Mouse (Mus musculus) G1E (cell line): ENCODE results near the gene Col20a1. TPM values are rescaled to one million over a fixed set of nuclear protein-coding genes. Genes with fewer than 3 reads are reported as not detected.

ENCODE experiments used
- ATAC-seq: 2 replicates; pipeline ENCODE4 v1.8.0; 2016; ENCODE audit warnings: mild to moderate bottlenecking; ENCODE audit not compliant: insufficient number of reproducible peaks, poor library complexity, low FRiP score, severe bottlenecking; ENCODE audit errors: extremely low read depth
- DNase-seq: peaks from one replicate; pipeline ENCODE4 v3.0.0; 2012; ENCODE audit warnings: low spot score
- H3K27me3 ChIP-seq: 2 replicates; pipeline ENCODE4 v1.6.1; 2012; ENCODE audit warnings: mild to moderate bottlenecking, low read length, inconsistent platforms; ENCODE audit not compliant: insufficient read depth
- H3K36me3 ChIP-seq: replicated peaks from 2 replicates; pipeline ENCODE3; 2012; ENCODE audit warnings: mild to moderate bottlenecking, inconsistent platforms
- H3K4me1 ChIP-seq: 2 replicates; pipeline ENCODE4 v1.6.1; 2012; ENCODE audit warnings: low read depth, low read length, inconsistent platforms, mixed read lengths; ENCODE audit not compliant: insufficient read depth
- H3K4me3 ChIP-seq: 2 replicates; pipeline ENCODE4 v1.5.1; 2012; ENCODE audit warnings: low read depth, mild to moderate bottlenecking, inconsistent platforms, low read length, moderate library complexity, mixed read lengths
- H3K9me3 ChIP-seq: replicated peaks from 2 replicates; pipeline ENCODE4 v1.6.1; 2012; ENCODE audit warnings: inconsistent platforms
- CTCF ChIP-seq: IDR thresholded peaks from 2 replicates; pipeline ENCODE4 v1.5.1; 2012; ENCODE audit warnings: low read depth, low read length, inconsistent platforms, mixed read lengths
- GATA1 ChIP-seq: IDR thresholded peaks from 2 replicates; pipeline ENCODE4 v1.6.1; 2012; ENCODE audit warnings: borderline replicate concordance, low read length, inconsistent platforms, mixed read lengths
- GATA2 ChIP-seq: IDR thresholded peaks from 2 replicates; pipeline ENCODE4 v1.6.1; 2012; ENCODE audit warnings: low read depth, low read length, inconsistent platforms, borderline replicate concordance
- POLR2AphosphoS5 ChIP-seq: IDR thresholded peaks from 2 replicates; pipeline ENCODE4 v1.6.1; 2012; ENCODE audit warnings: low read depth, low read length, inconsistent platforms; ENCODE audit not compliant: insufficient replicate concordance
- TAL1 ChIP-seq: conservative IDR thresholded peaks from 2 replicates; pipeline ENCODE4 v1.6.1; 2012; ENCODE audit warnings: low read depth, low read length, inconsistent platforms, mixed read lengths
- polyA plus RNA-seq: library from polyadenylated mRNA; stranded (reverse); fragments of >175 nt; gene quantifications from 2 replicates; pipeline ENCODE4 v1.2.3, GENCODE M21; 2012
- total RNA-seq, 2 experiments: library from RNA; stranded (forward) in 1 of 2; stranded (reverse) in 1 of 2; fragments of 200-1000 nt in 1 of 2; fragments of >200 nt in 1 of 2; fragmentation: Nextera tagmentation in 1 of 2; gene quantifications; 2 replicates each; pipeline ENCODE4 v1.2.3; 2014 to 2017

The Col20a1 gene
- total and polyA plus RNA-seq, 3 experiments: 0.38 to 4.9 (median 0.57) TPM

DNA sequence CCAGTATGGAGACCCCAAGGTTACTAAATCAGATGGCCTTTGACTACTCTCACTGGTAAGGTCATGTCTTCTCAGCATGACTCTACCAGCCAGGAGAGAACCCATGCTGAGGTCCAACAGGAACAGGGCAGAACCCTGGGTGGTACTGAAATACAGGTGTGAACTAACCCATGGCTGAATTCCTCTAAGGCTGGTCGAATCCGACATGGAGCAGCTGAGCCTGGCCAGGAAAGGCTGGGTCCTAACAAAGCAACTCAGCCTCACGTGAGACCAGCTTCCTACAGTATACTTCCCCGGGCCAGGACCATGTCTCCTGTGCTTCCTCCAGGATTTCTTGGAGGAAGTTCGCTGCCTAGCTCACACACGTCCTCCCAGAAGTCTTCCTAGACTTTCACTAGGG lies 50.2 kb downstream of the Col20a1 start:
- no peak for ATAC-seq
- DNase-seq: no peak
- peaks cover 9% of the 10 kb centered on the region for H3K27me3 ChIP-seq

DNA sequence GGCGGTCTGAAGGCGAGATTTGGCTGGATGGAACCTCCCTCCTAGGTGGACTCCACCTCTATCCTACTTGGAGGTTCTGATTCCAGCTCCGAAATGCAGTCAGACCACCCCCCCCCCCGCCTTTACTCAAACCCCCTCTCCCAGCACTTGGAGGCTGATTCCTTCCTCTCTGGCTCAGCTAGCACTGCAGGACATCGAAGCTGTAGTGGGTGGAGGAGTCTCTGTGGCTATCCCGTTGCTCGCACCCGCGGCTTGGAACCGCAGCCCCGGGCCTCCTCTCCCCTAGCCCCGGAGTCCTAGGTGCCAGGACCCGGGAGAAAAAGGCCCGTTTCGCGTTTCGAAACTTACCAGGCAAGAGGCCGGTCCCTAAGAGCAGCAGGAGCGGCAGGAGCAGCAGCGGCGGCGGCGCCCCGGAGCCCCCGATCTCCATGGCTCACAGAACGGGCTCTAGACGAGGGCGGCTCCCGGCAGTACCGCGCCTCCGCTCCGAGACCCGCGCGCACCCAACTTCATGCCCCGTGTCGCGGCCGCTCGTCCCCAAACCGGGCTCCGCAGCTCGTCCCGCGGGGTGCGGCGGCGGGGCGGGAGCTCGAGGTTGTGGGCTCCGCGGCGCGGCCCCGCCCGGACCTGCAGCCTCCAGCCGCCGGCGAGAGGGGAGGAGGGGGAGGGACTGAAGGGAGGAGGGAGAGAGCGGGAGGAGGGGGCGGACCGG lies 52.5 kb downstream of the Col20a1 start:
- TF ChIP-seq GATA1: no peak
- TF ChIP-seq GATA2: no peak
- TF ChIP-seq CTCF: no peak
- TF ChIP-seq POLR2AphosphoS5: no peak
- no peak for TF ChIP-seq TAL1
- Histone ChIP-seq H3K4me3 (no peak overlapping the region), H3K4me1 (no peaks in the 10 kb centered on the region), H3K36me3 (no peaks in the 10 kb centered on the region), H3K27me3 (peaks cover 6% of the 10 kb centered on the region), H3K9me3 (no peaks in the 10 kb centered on the region)
- DNase-seq: no peak
- ATAC-seq: no peak

More for the DNA sequence above, 50.2 kb downstream of the Col20a1 start:
- no peaks in the 10 kb centered on the region for H3K36me3 ChIP-seq
- TF ChIP-seq GATA2 (no peak), CTCF (no peak), GATA1 (no peak), TAL1 (no peak), POLR2AphosphoS5 (no peak)
- no peaks in the 10 kb centered on the region for H3K9me3 ChIP-seq
- no peak overlapping the region for H3K4me3 ChIP-seq
- H3K4me1 ChIP-seq: no peaks in the 10 kb centered on the region

DNA sequence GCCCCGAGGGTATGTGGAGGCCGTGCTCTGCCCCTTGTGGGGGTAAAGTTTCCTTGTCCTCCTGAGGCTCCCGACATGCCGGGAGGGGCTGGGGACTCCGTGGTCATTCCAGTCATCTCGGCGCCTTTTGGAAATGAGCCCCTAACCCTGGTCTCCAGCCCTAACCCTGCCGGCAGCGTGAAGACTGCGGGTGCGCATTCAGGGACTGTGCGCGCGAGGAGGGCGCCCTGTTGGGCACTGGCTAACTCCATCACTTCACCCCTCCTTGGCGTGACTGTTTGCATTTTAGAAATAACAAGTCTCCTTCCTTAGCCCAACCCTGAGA lies 53.0 kb downstream of the Col20a1 start:
- ATAC-seq: no peak
- no peaks in the 10 kb centered on the region for H3K9me3 ChIP-seq
- no peaks in the 10 kb centered on the region for H3K36me3 ChIP-seq
- no peak for DNase-seq
- H3K27me3 ChIP-seq: peaks cover 6% of the 10 kb centered on the region
- TF ChIP-seq CTCF (no peak), GATA2 (no peak), GATA1 (no peak), POLR2AphosphoS5 (no peak), TAL1 (no peak)
- H3K4me1 ChIP-seq: no peaks in the 10 kb centered on the region
- H3K4me3 ChIP-seq: no peak overlapping the region

DNA sequence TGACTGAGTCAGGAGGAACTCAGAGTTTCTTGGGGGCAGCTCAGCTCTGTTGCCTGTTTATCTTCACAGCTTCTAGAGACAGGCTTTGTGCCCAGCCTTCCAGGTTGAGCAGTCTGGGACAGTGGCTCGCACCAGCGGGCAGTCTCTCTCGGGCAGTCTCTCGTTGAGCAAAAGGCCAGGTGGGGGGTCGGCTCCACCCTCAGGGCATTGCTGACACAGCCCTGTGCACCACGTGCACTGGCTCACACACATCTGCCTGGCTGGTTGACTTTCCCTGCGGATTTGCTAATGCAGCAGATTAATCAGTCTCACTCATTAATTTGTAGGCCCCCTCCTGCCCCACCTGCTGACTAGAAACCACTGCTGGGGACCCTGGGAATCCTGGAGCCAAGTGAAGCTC lies 55.6 kb downstream of the Col20a1 start:
- Histone ChIP-seq H3K4me1 (no peaks in the 10 kb centered on the region), H3K27me3 (peaks cover 6% of the 10 kb centered on the region; the same call in 1 of the 2 replicates), H3K9me3 (no peaks in the 10 kb centered on the region), H3K36me3 (no peaks in the 10 kb centered on the region), H3K4me3 (no peak overlapping the region)
- DNase-seq (no peak), ATAC-seq (no peak)
- TF ChIP-seq GATA1 (no peak), CTCF (no peak), GATA2 (no peak), TAL1 (no peak), POLR2AphosphoS5 (no peak)

DNA sequence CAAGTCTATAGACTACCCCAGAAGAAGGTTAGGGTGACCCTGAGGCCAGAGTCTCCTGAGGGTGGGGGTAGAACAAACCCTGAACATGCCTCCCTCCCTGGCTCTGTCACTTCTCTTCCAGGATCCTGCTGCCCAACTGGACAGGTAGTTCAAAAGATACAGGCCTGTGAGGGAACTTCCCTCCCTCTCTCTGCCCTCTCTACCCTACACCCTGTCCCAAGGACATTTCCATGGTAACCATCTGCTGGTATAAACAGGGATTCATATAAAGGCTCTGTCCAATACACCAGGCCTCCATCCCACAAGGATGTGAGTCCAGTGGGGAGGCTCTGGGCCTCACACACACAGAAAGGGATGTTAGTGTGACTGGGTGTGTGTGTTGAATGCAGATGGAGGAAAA lies 56.0 kb downstream of the Col20a1 start:
- peaks cover 6% of the 10 kb centered on the region; the same call in 1 of the 2 replicates for H3K27me3 ChIP-seq

DNA sequence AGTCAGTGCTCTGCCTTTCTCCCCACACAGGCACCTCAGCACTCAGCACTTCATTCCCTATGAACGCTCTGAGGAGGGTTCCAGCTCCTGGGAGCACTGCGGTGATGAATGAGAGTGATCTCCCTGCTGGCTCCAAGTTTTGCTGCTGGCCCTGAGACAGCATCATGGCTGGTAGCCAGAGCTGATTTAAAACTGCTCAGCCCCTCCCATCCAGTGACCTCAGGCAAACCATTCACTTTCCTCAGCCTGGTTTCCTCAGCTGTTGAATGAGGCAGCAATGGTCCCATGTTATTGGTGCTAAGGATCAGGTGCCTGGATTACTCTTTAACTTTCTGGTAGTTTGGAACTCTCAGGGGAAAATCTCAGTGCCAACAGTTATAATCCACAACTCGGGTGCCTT lies 57.1 kb downstream of the Col20a1 start, which contains the start of gene Chrna4:
TSS of gene Chrna4 (minus strand) at position 110 of the 400 bp plus-strand sequence.
- no peak for TF ChIP-seq TAL1
- ATAC-seq (no peak), DNase-seq (no peak)
- H3K27me3 ChIP-seq: 0 out of 2 replicates have a peak, but pooled peaks cover 3% of the 10 kb centered on the region
- H3K4me3 ChIP-seq: no peak within 1 kb of the TSS
- no peaks in the 10 kb centered on the region for H3K9me3 ChIP-seq
- H3K4me1 ChIP-seq: no peaks in the 10 kb centered on the region
- H3K36me3 ChIP-seq: no peaks in the 10 kb centered on the region

More for the DNA sequence above, 56.0 kb downstream of the Col20a1 start:
- TF ChIP-seq CTCF (no peak), GATA2 (no peak), TAL1 (no peak), POLR2AphosphoS5 (no peak), GATA1 (no peak)
- no peaks in the 10 kb centered on the region for H3K4me1 ChIP-seq
- H3K9me3 ChIP-seq: no peaks in the 10 kb centered on the region
- H3K36me3 ChIP-seq: no peaks in the 10 kb centered on the region
- ATAC-seq (no peak), DNase-seq (no peak)
- H3K4me3 ChIP-seq: no peak overlapping the region

DNA sequence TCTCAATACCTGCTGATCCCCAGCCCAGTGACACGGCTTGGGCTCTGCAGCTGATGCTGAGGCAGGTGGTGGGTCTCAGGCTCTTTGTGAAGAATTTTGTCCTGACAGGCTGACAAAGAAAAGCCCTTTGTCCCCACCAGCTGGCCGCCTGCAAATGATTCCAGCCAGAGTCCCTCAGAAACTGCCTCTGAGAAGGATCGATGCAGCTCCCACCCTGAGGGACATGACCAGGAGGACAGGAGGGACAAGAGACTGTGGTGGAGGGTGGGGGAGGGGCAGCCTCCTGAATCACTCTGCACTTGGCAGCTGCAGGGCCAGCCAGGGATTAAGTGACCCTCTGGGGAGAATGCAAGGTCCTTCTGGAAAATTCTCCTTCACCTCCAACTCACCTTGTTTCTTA lies 57.7 kb downstream of the Col20a1 start:
- 0 out of 2 replicates have a peak, but pooled peaks cover 3% of the 10 kb centered on the region for H3K27me3 ChIP-seq
- ATAC-seq: no peak
- TF ChIP-seq CTCF: no peak
- no peak for TF ChIP-seq GATA2
- no peak for TF ChIP-seq POLR2AphosphoS5
- TF ChIP-seq GATA1: no peak
- no peak for TF ChIP-seq TAL1
- H3K4me3 ChIP-seq: no peak overlapping the region
- H3K9me3 ChIP-seq: no peaks in the 10 kb centered on the region
- no peak for DNase-seq
- no peaks in the 10 kb centered on the region for H3K36me3 ChIP-seq
- H3K4me1 ChIP-seq: no peaks in the 10 kb centered on the region
